Mouse (Mus musculus) embryo, embryonic 11 days (tissue): ENCODE measurements around the gene Rabepk.
"Not testable (repeated sequence)": the region's sequence is repeated elsewhere in the genome, so short reads cannot be mapped to it uniquely, and the experiment has no call there.

Source experiments
- DNase-seq: peaks from one replicate; pipeline ENCODE4 v3.0.0-alpha.2; 2015

Gene Rabepk

GRCm38 (mm10) chr2:34804172-34804571 is 4.5 kb upstream of the Rabepk start:
- no peak for DNase-seq

GRCm38 (mm10) chr2:34803746-34804145 is 4.0 kb upstream of the Rabepk start:
- DNase-seq, result no peak

GRCm38 (mm10) chr2:34802565-34803245 is 3.0 kb upstream of the Rabepk start:
- peak; percentile 22 for DNase-seq

- DNase-seq, result peak; percentile 100
These were observed 2.1 kb upstream of the Rabepk start for GRCm38 (mm10) chr2:34801516-34802482.

- no peak for DNase-seq
These were observed 659 bp upstream of the Rabepk start for GRCm38 (mm10) chr2:34800371-34800770.

GRCm38 (mm10) chr2:34795426-34795825 is 4.3 kb downstream of the Rabepk start:
- no peak for DNase-seq

- no peak for DNase-seq
These were observed 5.2 kb downstream of the Rabepk start for GRCm38 (mm10) chr2:34794511-34794910.

GRCm38 (mm10) chr2:34792543-34792942 is 7.2 kb downstream of the Rabepk start:
- not testable (repeated sequence) for DNase-seq

- DNase-seq, result no peak
These were observed 9.4 kb downstream of the Rabepk start for GRCm38 (mm10) chr2:34790282-34790681.

- peak; percentile 35 for DNase-seq
These were observed 15.6 kb downstream of the Rabepk start for GRCm38 (mm10) chr2:34784085-34784484.

- DNase-seq, result no peak
These were observed 16.4 kb downstream of the Rabepk start for GRCm38 (mm10) chr2:34783064-34784020.

GRCm38 (mm10) chr2:34777237-34777868 is 22.4 kb downstream of the Rabepk start:
- no peak for DNase-seq

GRCm38 (mm10) chr2:34774493-34774892 is 25.2 kb downstream of the Rabepk start:
- DNase-seq, result no peak

GRCm38 (mm10) chr2:34773673-34774072 is 26.0 kb downstream of the Rabepk start:
- DNase-seq, result no peak

GRCm38 (mm10) chr2:34772252-34773235 is 27.2 kb downstream of the Rabepk start:
- peak; percentile 59 for DNase-seq

GRCm38 (mm10) chr2:34771368-34772226 is 28.1 kb downstream of the Rabepk start, which contains the start of gene Hspa5:
Gene Hspa5, plus strand, starts transcription at chr2:34771970.
- DNase-seq, result peak; percentile 100

GRCm38 (mm10) chr2:34770951-34771350 is 28.8 kb downstream of the Rabepk start:
- no peak for DNase-seq

- no peak for DNase-seq
These were observed 29.7 kb downstream of the Rabepk start for GRCm38 (mm10) chr2:34770049-34770448.

GRCm38 (mm10) chr2:34764801-34765200 is 34.9 kb downstream of the Rabepk start:
- DNase-seq, result no peak

- DNase-seq, result no peak
These were observed 36.8 kb downstream of the Rabepk start for GRCm38 (mm10) chr2:34762872-34763271.
